15 mouse cellular contexts compared by ENCODE assay signal in the genomic region with DNA sequence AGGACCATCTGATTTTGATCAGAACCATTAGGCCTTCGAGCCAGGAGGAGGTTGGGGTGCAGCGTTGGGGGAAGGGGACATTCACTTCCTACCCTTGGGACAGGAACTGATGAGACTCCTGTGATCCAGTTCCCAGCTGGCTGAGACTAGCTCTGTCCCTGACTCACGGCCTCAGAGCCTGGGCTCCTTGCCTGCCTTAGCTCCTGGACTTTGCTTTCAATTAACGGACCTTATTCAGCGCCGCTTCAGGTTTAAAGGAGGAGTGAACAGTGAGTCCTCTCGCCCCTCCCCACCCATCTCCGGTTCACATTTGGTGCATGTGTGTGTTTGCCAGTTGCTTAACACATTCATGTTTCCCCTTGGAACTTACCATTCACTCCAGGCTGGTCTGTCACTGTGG. TPM values are rescaled to one million over a fixed set of nuclear protein-coding genes. Genes with fewer than 3 reads are reported as not detected.
A peak's percentile ranks its signal among the peaks of the same experiment; 100 is the strongest.
DNase-seq lines count a peak whose midpoint lies in the region; ATAC-seq and TF ChIP-seq lines count a peak whose summit lies in the region.
"Had no signal": no experiment of that assay in that cellular context is flagged by ENCODE, and none has a peak within 500 bp of the region (broad histone marks: within the 10 kb centered on the region; RNA-seq: fewer than 3 reads in every experiment).

No protein-coding gene starts in this region.

- no peak overlapping the region for H3K4me2 ChIP-seq in hindbrain, embryonic 16.5 days (ENCODE audit: low read length)
- H3K4me2 ChIP-seq: forebrain, embryonic 15.5 days; neural tube, embryonic 13.5 days had no signal

- WGBS in heart, embryonic 10.5 days: 82% methylated on average over 8 of the region's 8 CpGs
- WGBS in kidney, adult 2 months: 56% methylated on average over 8 of the region's 8 CpGs
- 84% methylated on average over 8 of the region's 8 CpGs for WGBS in hindbrain, embryonic 16.5 days

- DNase-seq in Muller cell, postnatal 12 days (ENCODE audit: inconsistent ontology term): peak; percentile 17
- DNase-seq in heart, embryonic 10.5 days (ENCODE audit: low spot score): no peak
- peak; percentile 87 for DNase-seq in kidney, adult 2 months
- no peak for DNase-seq in lung, postnatal 14 days
- no peak for DNase-seq in left cerebral cortex, adult 2 months (ENCODE audit: extremely low spot score in 1 of 2, low spot score in 2 of 2)
- no peak for DNase-seq in left cerebral cortex, postnatal 25 days (ENCODE audit: low spot score in 2 of 2)
- DNase-seq: lung, adult 18-20 months; thymus, postnatal 4 days had no signal

- no peaks in the 10 kb centered on the region for H3K27me3 ChIP-seq in ES-Bruce4 (ENCODE audit: control insufficient read depth, insufficient read depth, low read length, poor library complexity, severe bottlenecking)
- H3K27me3 ChIP-seq in heart, embryonic 10.5 days (ENCODE audit: insufficient read depth, poor library complexity, severe bottlenecking): no peaks in the 10 kb centered on the region
- no peaks in the 10 kb centered on the region for H3K27me3 ChIP-seq in kidney, adult 2 months (replicated peaks; ENCODE audit: control insufficient read depth, insufficient read depth, low read length)
- H3K27me3 ChIP-seq in hindbrain, embryonic 16.5 days (replicated peaks; ENCODE audit: control insufficient read depth, insufficient read depth, low read length): no peaks in the 10 kb centered on the region
- H3K27me3 ChIP-seq: forebrain, embryonic 15.5 days; neural tube, embryonic 13.5 days had no signal

- H3K27ac ChIP-seq in ES-Bruce4 (ENCODE audit: insufficient read depth, low read length): no peak overlapping the region
- H3K27ac ChIP-seq in heart, embryonic 10.5 days: peak overlapping the region; percentile 80
- no peak overlapping the region for H3K27ac ChIP-seq in kidney, adult 2 months (ENCODE audit: insufficient read depth, low read depth, low read length)
- H3K27ac ChIP-seq in left cerebral cortex, adult 2 months: no peak overlapping the region
- no peak overlapping the region for H3K27ac ChIP-seq in hindbrain, embryonic 16.5 days (ENCODE audit: low read depth, low read length)
- H3K27ac ChIP-seq: forebrain, embryonic 15.5 days had no signal

- H3K4me1 ChIP-seq in ES-Bruce4 (ENCODE audit: control insufficient read depth, insufficient read depth, low read length): no peaks in the 10 kb centered on the region
- H3K4me1 ChIP-seq in heart, embryonic 10.5 days: peaks cover 83% of the 10 kb centered on the region
- peaks cover 10% of the 10 kb centered on the region; the same call in 1 of the 2 replicates for H3K4me1 ChIP-seq in kidney, adult 2 months (ENCODE audit: control insufficient read depth, insufficient read depth, low read length)
- peaks cover 4% of the 10 kb centered on the region for H3K4me1 ChIP-seq in hindbrain, embryonic 16.5 days (ENCODE audit: control insufficient read depth, insufficient read depth, low read depth, low read length)

- H3K9me3 ChIP-seq in ES-Bruce4 (replicated peaks; ENCODE audit: control insufficient read depth, insufficient read depth, low read length, poor library complexity, severe bottlenecking): no peaks in the 10 kb centered on the region
- no peaks in the 10 kb centered on the region for H3K9me3 ChIP-seq in heart, embryonic 10.5 days
- no peaks in the 10 kb centered on the region for H3K9me3 ChIP-seq in hindbrain, embryonic 16.5 days (ENCODE audit: control insufficient read depth, low read length)
- H3K9me3 ChIP-seq: forebrain, embryonic 15.5 days; midbrain, embryonic 10.5 days; neural tube, embryonic 13.5 days had no signal

- H3K9ac ChIP-seq in ES-Bruce4 (ENCODE audit: low read depth, poor library complexity, severe bottlenecking): no peak overlapping the region
- no peak overlapping the region for H3K9ac ChIP-seq in hindbrain, embryonic 16.5 days (ENCODE audit: low read depth, low read length)
- H3K9ac ChIP-seq: forebrain, embryonic 15.5 days; neural tube, embryonic 13.5 days had no signal

- TF ChIP-seq CTCF in ES-Bruce4 (IDR thresholded peaks at IDR 0.05; ENCODE audit: low read depth, low read length): no peak
- TF ChIP-seq CTCF in kidney, adult 2 months (conservative IDR thresholded peaks at IDR 0.05; ENCODE audit: insufficient read depth, insufficient read length, low read depth, low read length): no peak
- no peak for TF ChIP-seq CTCF in left cerebral cortex, adult 2 months (IDR thresholded peaks at IDR 0.05)

- ATAC-seq in hindbrain, embryonic 16.5 days: no peak
- ATAC-seq: forebrain, embryonic 15.5 days had no signal

- no peaks in the 10 kb centered on the region for H3K36me3 ChIP-seq in ES-Bruce4 (ENCODE audit: control insufficient read depth, insufficient read depth, low read length, poor library complexity, severe bottlenecking)
- H3K36me3 ChIP-seq in heart, embryonic 10.5 days: peaks cover 22% of the 10 kb centered on the region
- no peaks in the 10 kb centered on the region for H3K36me3 ChIP-seq in kidney, adult 2 months (ENCODE audit: control insufficient read depth, insufficient read depth, low read length)
- 0 out of 2 replicates have a peak, but pooled peaks cover 4% of the 10 kb centered on the region for H3K36me3 ChIP-seq in hindbrain, embryonic 16.5 days (ENCODE audit: control insufficient read depth, insufficient read depth, low read length)
- H3K36me3 ChIP-seq: forebrain, embryonic 15.5 days; midbrain, embryonic 10.5 days; neural tube, embryonic 13.5 days had no signal

- intact Hi-C loops in left cerebral cortex, adult 2 months (cut with DNase I): no loop called here
- intact Hi-C loops in left cerebral cortex, postnatal 25 days (cut with DNase I): no loop called here

- TF ChIP-seq POLR2A in ES-Bruce4 (IDR thresholded peaks at IDR 0.05; ENCODE audit: insufficient read depth, low read length): no peak
- TF ChIP-seq POLR2A in kidney, adult 2 months (IDR thresholded peaks at IDR 0.05; ENCODE audit: low read depth, low read length): no peak

- TF ChIP-seq EP300 in ES-Bruce4 (IDR thresholded peaks at IDR 0.05; ENCODE audit: insufficient read depth, low read depth, low read length): 0 out of 2 replicates have a peak, but pooled peaks have one; percentile 29

- H3K4me3 ChIP-seq in ES-Bruce4 (ENCODE audit: low read depth, low read length): no peak overlapping the region
- H3K4me3 ChIP-seq in heart, embryonic 10.5 days: no peak overlapping the region
- no peak overlapping the region for H3K4me3 ChIP-seq in kidney, adult 2 months (ENCODE audit: insufficient read depth, low read depth, low read length)
- H3K4me3 ChIP-seq in left cerebral cortex, adult 2 months: no peak overlapping the region
- H3K4me3 ChIP-seq in hindbrain, embryonic 16.5 days (ENCODE audit: low read length): no peak overlapping the region
- H3K4me3 ChIP-seq: forebrain, embryonic 15.5 days; midbrain, embryonic 10.5 days; neural tube, embryonic 13.5 days had no signal

RNA-seq across cellular contexts. Expression of a gene that starts 53.9 kb away (rescaled TPM):
- 0.27 TPM in 1 of 2 replicates, not detected in the other for polyA plus RNA-seq in ES-Bruce4 (2011; ENCODE audit: insufficient read depth, insufficient read length, low read depth, missing spikeins)
- polyA plus RNA-seq in heart, embryonic 10.5 days (2016; fragmentation: Nextera tagmentation; extraction: Ambion mirVana): 0.06 and 0.12 TPM in 2 replicates
- not detected in 2 replicates for polyA plus RNA-seq in kidney, adult 2 months (2012; rRNA removed)
- total RNA-seq in left cerebral cortex, adult 2 months (2021): under 1 TPM in 1 of 2 experiments, not detected in 1; 0.45 TPM
- polyA plus RNA-seq in hindbrain, embryonic 16.5 days (2015; fragmentation: Nextera tagmentation; extraction: Ambion mirVana): 0.09 and 0.13 TPM in 2 replicates
- total RNA-seq in left cerebral cortex, postnatal 25 days (2021): under 1 TPM in 1 of 2 experiments, not detected in 1; 0.14 TPM
- polyA plus RNA-seq: embryonic facial prominence, embryonic 11.5 days; forebrain, embryonic 15.5 days; hindbrain, embryonic 11.5 days; midbrain, embryonic 10.5 days had no signal

Comparison
In these comparisons a context has a peak if more than half of its experiments do, and no peak if none do; other contexts are left out.
1. DNase-seq: peak in Muller cell, postnatal 12 days (single experiment) and kidney, adult 2 months (single experiment); none in heart, embryonic 10.5 days (single experiment), lung, postnatal 14 days (single experiment), left cerebral cortex, adult 2 months (0 of 2) and left cerebral cortex, postnatal 25 days (0 of 2).